Mouse (Mus musculus) erythroid progenitor cell, adult 5-6 weeks (primary cell): ENCODE data around the gene Amdhd2. TPM values are rescaled to one million over a fixed set of nuclear protein-coding genes. Genes with fewer than 3 reads are reported as not detected.

Experiments used
- ATAC-seq: replicated peaks from 2 replicates; pipeline ENCODE4 v1.8.0; 2016; ENCODE audit warnings: moderate number of reproducible peaks, mild to moderate bottlenecking, moderate TSS enrichment, inconsistent platforms; ENCODE audit not compliant: poor library complexity, low FRiP score, severe bottlenecking
- total RNA-seq, 2 experiments: library from RNA; stranded (forward) in 1 of 2; stranded (reverse) in 1 of 2; fragments of 150-400 nt in 1 of 2; fragments of 186-747, 209-891 nt in 1 of 2; gene quantifications; 2 replicates each; pipeline versions ENCODE4 v1.2.3 to v1.2.4; 2015 to 2017; ENCODE audit warnings: low replicate concordance in 2 of 2

Amdhd2 gene
- total RNA-seq (2015; ENCODE audit: low replicate concordance): 10.5 and 20.5 TPM in 2 replicates
- total RNA-seq (2017; ENCODE audit: low replicate concordance): 9.8 and 10.7 TPM in 2 replicates

GRCm38 (mm10) chr17:24163176-24163962 is at the start of gene Amdhd2:
TSS of gene Amdhd2 (minus strand) at chr17:24163766.
- peak; percentile 85 for ATAC-seq

- no peak for ATAC-seq
These were observed 49.6 kb upstream of the Amdhd2 start for GRCm38 (mm10) chr17:24213186-24213585.

GRCm38 (mm10) chr17:24212441-24213018 is 49.0 kb upstream of the Amdhd2 start:
- ATAC-seq: no peak

- no peak for ATAC-seq
These were observed 48.3 kb upstream of the Amdhd2 start for GRCm38 (mm10) chr17:24211631-24212440.

GRCm38 (mm10) chr17:24210591-24210990 is 47.0 kb upstream of the Amdhd2 start:
- no peak for ATAC-seq

GRCm38 (mm10) chr17:24209916-24210240 is 46.3 kb upstream of the Amdhd2 start:
- no peak for ATAC-seq

- ATAC-seq: peak; percentile 76
These were observed 45.7 kb upstream of the Amdhd2 start, which contains the start of gene Ntn3 for GRCm38 (mm10) chr17:24209043-24209915. TSS of gene Ntn3 (minus strand) at chr17:24209531.

GRCm38 (mm10) chr17:24208641-24209042 is 45.1 kb upstream of the Amdhd2 start:
- ATAC-seq: 0 out of 2 replicates have a peak, but pooled peaks have one; percentile 0

- no peak for ATAC-seq
These were observed 44.4 kb upstream of the Amdhd2 start for GRCm38 (mm10) chr17:24207768-24208640.

GRCm38 (mm10) chr17:24206451-24207351 is 43.1 kb upstream of the Amdhd2 start:
- peak; percentile 59 for ATAC-seq

GRCm38 (mm10) chr17:24205908-24206361 is 42.4 kb upstream of the Amdhd2 start:
- ATAC-seq: peak; percentile 26

- peak; percentile 36 for ATAC-seq
These were observed 41.8 kb upstream of the Amdhd2 start, which contains the start of gene Tbc1d24 for GRCm38 (mm10) chr17:24205284-24205888. TSS of gene Tbc1d24 (minus strand) at chr17:24205562.

GRCm38 (mm10) chr17:24204846-24205245 is 41.3 kb upstream of the Amdhd2 start:
- ATAC-seq: no peak

GRCm38 (mm10) chr17:24203611-24204534 is 40.3 kb upstream of the Amdhd2 start:
- ATAC-seq: no peak

GRCm38 (mm10) chr17:24203068-24203467 is 39.5 kb upstream of the Amdhd2 start:
- peak; percentile 62 for ATAC-seq

- no peak for ATAC-seq
These were observed 37.5 kb upstream of the Amdhd2 start for GRCm38 (mm10) chr17:24201092-24201491.
